Mouse (Mus musculus) heart, adult 2 months (tissue): ENCODE results near the gene Lamtor4.

Experiments
- CTCF ChIP-seq: fragments of 200-600 bp; IDR thresholded peaks from 2 replicates; pipeline ENCODE4 v1.8.1; 2022; ENCODE audit warnings: antibody characterized with exemption, mild to moderate bottlenecking, moderate library complexity
- EP300 ChIP-seq: fragments of 200-500 bp; IDR thresholded peaks from 2 replicates; pipeline ENCODE4 v1.6.1; 2011; ENCODE audit warnings: low read depth, low read length, control low read depth; ENCODE audit not compliant: insufficient read depth
- POLR2A ChIP-seq: fragments of 200-500 bp; IDR thresholded peaks from 2 replicates; pipeline ENCODE4 v1.6.1; 2011; ENCODE audit warnings: mild to moderate bottlenecking, low read depth, low read length, control low read depth; ENCODE audit not compliant: insufficient read depth

GRCm38 (mm10) chr5:138258993-138259392, 3.7 kb downstream of the Lamtor4 start:
- TF ChIP-seq CTCF (no peak), EP300 (no peak), POLR2A (no peak)
